Mouse (Mus musculus): ENCODE results near the gene Gng12. TPM values are rescaled to one million over a fixed set of nuclear protein-coding genes. Genes with fewer than 3 reads are reported as not detected.
"Not testable (repeated sequence)": the region's sequence is repeated elsewhere in the genome, so short reads cannot be mapped to it uniquely, and the experiment has no call there.

Gng12 gene
- 10 to 100 TPM; 68.9 to 84.2 TPM for total RNA-seq (2021)
- long read RNA-seq, experiment 1, full-length matches to known transcripts = 22 of 29 reads
- long read RNA-seq, experiment 1, partial matches to known transcripts = 0 of 29 reads
- long read RNA-seq, experiment 1, other reads (novel, unspliced or antisense) = 7 of 29 reads
- long read RNA-seq, experiment 2, full-length matches to known transcripts = 31 of 52 reads
- long read RNA-seq, experiment 2, partial matches to known transcripts = 0 of 52 reads
- long read RNA-seq, experiment 2, other reads (novel, unspliced or antisense) = 21 of 52 reads

DNA sequence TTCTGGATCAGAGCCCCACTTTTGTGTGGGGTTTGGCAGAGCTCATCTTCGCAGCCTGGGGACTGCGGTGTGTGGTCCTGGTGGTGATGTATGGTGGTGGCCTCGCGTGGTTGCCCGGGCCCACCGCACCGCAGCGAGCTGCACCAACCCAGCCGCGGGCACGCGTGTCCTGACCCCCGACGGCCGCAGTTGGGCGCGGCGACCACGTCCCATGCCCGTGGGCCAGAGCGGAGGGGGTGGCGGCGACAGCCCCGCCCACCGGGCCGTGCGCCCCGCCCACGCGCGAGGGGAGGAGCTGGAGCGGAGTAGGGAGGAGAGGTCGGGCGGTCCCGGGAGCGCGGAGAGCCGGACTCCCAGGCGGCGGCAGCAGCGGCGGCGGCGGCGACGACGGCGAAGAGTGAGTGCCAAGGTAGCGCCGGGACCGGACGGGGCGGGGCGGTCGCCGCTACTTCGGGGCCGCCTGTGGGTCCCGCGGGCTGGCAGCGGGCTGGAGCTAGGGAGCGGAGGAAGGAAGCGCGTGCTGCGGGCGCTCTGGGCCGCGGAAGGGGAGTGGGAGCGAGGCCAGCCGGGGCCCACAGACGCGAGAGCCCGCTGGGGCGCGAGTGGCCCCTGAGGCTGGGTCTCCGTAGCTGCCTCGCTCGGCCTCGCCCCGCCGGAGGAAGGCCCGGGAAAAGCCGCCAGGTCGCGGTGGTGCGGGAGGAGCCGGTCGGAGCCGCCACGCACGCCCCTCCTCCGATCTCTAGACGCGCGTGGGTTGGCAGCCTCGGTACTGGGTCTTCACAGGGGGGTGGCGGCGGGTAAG, at the start of gene Gng12:
Gene Gng12 (plus strand): TSS at position 279 of the 802 bp plus-strand sequence.
- DNase-seq (ENCODE audit: low spot score in 2 of 2) = peak; percentile 95 to 97

DNA sequence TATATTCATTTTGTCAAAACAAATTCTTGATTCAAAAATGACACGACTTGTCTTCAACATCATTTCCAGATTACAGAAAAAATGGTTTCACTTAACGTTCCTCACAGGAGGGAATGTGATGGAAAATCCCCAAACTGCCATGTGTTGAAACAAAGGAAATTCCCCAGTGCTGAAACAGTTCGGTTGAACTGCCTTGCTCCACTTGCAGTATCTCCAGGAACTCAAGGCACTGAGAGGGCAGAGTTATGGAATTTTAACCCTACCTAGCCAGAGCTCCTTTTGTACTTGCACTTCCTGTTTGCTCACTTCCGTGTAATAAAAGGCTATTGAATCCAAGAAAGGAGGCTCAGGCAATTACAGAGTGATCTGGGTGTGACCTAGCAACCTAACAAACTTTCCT, 47.3 kb upstream of the Gng12 start:
- no peak for DNase-seq (ENCODE audit: low spot score in 2 of 2)

DNA sequence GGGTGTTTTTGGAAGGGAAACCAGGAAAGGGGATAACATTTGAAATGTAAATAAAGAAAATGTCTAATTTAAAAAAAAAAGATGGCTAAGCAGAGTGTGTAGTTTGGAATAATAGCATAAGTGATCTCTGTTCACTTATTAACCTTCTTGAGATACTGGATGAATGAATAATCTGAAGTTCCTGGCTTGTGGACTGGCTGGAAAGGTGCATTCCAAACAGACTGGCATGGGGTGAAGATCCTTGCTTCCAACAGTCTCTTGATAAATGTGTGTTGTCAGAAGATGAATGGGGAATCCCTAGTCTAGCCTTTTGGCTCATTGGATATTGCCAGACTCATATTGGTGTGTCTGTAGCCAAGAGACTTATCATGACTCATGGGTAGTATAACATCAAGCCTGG, 40.0 kb upstream of the Gng12 start:
- DNase-seq (ENCODE audit: low spot score in 2 of 2) = no peak

DNA sequence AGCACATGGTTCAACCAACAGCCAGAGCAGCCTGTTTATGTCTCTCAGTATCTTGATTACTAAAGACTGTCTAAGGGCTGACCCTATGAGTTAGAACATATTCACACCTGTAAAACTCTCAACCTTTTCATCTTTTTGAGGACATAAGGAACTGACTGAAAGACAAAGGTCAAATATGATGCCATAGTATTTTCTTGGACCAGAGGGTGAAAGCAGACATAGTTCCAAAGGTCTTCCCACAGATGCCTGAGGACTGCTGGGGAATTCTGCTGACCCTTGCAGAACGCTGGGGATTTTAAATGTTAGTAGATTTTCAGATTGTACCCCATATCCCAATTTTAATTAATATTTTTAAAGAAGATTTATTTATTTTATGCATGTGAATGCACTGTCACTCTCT, 37.8 kb upstream of the Gng12 start:
- no peak for DNase-seq (ENCODE audit: low spot score in 2 of 2)

DNA sequence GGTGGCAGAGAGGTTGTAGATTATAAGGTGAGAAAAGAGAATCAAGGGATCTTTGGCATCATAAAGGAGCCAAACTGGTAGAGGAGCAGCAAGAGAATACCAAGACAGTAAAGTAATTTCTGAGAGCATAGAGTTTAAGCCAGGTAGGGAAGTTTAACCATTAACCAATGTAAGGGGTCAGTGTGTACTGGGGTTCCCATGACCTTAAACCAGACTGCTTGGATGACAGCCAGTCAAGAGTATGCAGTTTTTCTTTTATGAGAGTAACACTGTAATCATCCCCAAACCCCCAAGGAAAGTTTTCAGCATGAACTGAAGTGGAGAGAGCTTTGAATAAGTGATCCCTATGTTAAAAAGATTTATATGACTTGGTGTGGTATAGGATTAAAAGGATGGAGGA, 36.8 kb upstream of the Gng12 start:
- DNase-seq (ENCODE audit: low spot score in 2 of 2) = no peak

DNA sequence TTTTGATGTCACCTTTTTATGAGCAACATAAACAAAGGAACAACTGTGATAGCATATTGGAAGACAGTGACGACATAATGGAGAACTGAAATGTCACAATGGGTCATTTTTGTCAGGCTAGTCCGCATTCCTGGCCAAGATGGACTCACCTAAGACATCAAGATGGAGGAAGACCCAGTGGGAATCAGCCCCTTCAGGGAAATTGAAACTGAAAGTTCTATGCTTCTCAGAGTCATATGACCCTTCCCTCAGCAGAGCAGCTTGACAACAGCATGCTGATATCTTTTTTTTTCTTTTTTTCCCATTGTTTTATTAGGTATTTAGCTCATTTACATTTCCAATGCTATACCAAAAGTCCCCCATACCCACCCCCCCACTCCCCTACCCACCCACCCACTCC, 31.7 kb upstream of the Gng12 start:
- DNase-seq (ENCODE audit: low spot score in 2 of 2) = no peak

DNA sequence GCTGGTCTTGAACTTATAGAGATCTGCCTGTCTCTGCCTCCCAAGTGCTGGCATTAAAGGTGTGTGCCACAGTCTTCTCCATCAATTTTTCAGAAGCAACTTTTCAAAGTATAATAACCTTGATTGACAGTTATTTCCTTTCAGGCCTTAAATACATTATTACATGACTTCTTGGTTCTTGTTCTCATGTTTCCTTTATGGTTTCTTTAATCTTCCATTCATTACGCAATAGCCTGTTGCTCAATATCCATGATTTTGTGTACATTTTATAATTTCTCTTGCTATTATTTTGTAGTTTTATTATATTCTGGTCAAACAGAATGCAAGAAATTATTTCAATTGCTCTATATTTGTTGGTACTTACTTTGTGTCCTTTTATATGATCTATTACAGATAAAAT, 29.9 kb upstream of the Gng12 start:
- no peak for DNase-seq (ENCODE audit: low spot score in 2 of 2)

DNA sequence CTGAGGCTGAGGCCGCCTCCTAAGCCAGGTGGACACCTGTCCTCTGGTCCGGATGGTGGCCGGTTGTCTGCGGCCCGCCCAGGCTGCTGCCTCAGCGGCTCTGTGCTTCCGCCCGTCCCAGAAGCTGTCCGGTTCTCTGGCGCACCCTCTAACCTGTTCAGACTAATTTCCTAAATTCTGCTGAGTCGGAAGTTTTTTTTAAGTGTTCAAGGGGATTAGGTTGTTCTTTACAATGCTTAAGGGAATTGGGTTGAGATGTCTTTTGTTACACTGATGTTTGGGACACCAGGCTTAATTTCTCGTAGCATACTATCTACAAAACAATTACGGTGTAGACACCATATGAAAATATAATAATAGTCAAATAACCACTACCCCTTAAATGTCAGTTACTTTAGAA, 19.1 kb upstream of the Gng12 start:
- not testable (repeated sequence) for DNase-seq (ENCODE audit: low spot score in 2 of 2)

DNA sequence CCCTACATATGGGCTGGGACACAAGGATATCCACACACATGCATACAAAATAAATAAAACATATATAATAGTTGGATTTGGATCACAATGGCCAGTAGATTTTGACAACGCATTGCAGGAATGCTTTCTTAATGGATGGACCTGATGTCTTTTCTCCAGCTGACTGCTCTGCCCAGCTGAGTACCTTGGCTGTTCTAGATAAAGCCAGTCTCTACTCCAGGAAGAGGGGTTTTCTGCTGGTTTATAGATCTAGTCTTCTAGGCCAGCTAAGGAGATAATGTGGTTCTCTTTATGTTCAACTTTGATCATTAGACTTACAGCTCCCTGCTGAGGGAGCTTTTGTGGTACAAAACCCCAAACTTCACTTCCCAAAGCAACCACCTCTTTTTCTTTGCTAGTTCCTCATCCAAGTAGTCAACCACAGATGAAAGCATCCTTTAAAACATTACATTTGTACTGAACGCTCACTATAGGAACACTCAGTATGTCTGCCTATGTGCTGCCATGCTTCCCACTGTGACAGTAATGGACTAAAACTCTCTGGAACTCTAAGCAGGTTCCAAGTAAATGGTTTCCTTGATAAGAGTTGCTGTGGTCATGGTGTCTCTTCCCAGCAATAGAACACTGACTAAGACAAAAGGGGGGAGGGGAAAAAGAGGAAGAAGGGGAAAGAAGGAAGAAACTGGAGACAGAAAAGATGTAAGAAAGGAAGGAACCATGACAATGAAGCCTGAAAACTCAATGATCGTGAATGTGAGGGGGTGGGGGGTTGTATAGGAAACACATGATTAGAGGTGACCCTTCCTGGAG, 5.6 kb upstream of the Gng12 start:
- DNase-seq (ENCODE audit: low spot score in 2 of 2) = no peak

DNA sequence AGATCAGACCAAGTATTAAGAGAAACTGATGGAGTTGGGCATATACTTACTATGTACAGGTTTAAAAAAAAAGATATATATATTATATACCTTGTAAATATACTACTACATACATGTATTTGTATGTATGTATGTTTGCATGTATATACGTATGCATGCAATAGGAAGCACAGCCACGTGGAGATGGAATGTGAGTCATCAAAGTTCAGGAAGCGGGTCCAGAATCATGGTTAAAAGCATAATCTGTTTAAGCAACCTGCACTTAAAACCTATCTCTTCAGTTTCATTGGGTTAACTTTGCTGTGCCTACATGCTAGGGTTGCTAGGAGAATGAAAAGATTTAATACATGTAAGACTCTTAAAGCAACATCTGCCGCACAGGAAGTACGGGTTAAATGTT, 2.2 kb upstream of the Gng12 start:
- DNase-seq (ENCODE audit: low spot score in 2 of 2) = no peak

DNA sequence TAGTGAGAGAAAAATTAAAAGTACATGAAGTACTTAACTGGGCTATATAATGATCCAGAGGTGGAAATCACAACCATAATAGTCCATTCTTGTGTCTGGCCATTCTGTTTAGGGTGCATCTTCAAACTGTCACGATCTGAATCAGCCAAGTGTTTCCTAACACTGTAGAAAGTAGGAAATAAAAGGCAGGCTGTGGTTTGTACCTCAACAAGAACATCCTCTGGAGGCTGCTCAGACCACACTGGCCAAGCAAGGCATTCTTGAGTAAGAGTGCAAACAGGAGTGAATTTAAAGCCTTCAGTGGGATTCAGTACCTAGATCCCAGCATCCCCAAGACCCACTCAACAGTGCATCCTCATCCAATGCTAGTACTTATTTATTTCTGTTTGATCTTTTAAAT, 1.2 kb upstream of the Gng12 start:
- no peak for DNase-seq (ENCODE audit: low spot score in 2 of 2)

DNA sequence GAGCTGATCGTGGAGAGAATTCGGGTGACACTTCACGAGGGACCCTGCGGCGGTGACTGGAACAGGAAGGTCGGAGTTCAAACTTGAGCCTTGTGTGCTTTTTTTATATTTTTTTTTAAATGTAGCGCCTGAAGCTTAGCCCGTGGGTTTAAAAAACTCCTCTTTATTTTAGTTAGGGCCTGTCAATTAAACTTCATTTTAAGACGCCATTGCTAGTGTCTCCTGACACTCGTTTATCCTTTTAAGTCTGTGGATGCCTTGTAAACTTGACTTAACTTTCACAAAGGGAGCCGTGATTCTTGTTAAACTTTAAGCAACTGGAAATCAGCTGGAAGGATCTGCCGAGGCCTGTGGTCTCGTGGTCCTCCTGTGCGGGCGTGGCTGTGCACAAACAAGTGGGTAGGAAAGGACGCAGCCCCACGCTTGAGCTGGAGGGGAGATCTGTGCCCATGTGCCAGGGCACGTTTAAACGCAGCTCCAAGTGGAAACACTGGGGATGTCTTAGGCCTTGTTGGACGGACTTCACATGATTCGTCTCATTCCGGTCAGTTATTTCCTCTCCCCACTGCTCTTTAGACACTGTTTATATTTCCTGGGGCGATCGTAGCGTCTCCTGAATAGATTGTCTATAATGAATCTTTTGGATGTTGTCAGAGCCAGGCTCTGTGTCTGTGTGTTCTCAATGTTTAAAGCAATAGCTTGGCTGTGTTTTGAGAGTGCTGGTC, 886 bp downstream of the Gng12 start:
- DNase-seq (ENCODE audit: low spot score in 2 of 2) = peak; percentile 32 to 33

DNA sequence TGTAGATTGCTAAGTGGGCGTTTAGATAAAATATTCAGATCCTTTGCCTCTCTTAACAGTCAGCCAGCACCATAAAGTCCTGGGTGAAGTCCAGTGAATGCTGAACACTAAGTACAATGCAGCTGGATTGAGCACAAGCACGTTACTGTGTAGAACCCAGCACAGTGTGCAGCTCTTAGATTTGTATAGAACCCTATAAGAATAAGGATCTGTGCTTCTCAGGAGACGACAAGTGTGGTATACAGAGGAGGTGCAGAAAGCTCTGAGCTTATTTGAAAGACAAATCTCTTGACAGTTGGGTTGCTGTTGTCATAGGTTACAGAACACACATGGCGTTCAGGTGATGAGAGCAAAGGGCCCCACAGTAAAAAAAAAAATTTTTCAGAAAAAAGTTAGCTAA, 1.8 kb downstream of the Gng12 start:
- DNase-seq (ENCODE audit: low spot score in 2 of 2) = no peak

DNA sequence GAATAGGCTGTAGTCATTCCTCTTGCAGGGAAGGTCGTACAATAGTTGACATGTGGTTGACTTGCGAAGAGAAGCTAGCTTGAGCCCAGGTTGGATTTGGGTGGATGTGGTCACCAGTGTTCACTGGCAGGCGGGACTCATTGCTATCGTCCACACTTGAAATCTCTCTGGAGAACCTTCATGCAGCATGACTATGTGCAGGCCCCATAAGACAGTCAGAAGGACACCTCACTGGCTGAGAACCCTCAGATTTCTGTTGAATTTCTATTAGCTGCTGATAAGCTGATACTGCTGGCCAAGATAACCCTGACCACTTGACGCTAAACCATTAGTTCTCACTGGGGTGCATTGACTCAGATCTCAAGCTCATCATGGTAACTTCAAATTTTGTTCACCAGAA, 5.7 kb downstream of the Gng12 start:
- DNase-seq (ENCODE audit: low spot score in 2 of 2) = no peak

DNA sequence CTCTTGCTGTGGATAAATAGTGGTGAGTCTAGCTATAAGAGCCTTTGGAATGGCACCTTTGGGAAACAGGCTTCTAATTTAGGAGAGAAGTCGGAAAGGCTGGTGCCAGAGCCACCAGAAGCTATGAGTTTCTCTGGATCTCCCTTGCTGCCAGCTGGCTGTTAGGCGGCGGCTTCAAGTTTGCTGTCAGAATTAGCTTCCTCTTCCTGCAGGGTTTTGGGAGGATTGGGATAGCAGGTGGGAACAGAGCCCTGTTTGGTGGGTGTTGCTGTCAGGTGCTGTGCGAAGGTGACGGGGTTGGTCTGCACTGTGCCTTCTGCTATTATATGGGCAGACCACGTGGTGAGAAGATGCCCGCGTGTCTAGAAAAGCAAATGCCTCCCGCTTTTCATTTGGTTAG, 7.0 kb downstream of the Gng12 start:
- no peak for DNase-seq (ENCODE audit: low spot score in 2 of 2)

DNA sequence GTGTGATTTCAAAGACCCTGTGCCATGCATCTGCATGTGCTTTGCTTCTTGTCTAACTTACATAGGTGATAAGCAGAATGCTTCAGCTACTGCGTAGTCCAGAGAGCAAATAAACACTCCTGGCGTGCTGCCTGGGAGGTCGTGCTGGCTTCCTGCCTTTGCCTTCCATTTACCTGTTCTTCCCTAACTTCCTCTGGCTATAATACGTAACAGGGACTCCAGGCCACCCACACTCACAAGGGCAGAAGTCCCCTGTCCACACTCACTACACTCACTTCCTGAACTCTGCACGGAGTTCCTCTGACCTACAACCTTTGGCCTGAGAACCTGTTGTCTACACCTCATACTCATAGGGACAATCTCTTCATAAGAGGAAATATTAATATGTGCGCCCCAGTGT, 7.5 kb downstream of the Gng12 start:
- no peak for DNase-seq (ENCODE audit: low spot score in 2 of 2)

DNA sequence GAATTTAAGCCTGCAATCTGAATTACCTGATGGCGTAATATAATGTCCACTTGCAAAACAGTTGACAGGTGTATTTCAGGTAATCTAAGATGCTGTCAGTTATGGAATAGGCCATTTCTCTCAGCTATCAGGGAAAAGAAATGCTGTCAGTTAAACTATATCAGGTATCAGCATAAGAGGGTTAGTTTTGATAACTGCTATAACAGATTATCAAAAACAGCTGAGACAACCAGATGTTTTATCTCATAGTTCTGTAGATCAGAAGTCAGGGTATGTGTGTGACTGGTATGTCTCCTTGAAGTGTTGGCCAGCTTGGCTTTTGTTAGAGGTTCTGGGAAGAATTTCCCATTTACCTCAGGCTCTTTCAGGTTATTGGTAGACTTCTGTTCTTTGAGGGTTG, 10.0 kb downstream of the Gng12 start:
- no peak for DNase-seq (ENCODE audit: low spot score in 2 of 2)

DNA sequence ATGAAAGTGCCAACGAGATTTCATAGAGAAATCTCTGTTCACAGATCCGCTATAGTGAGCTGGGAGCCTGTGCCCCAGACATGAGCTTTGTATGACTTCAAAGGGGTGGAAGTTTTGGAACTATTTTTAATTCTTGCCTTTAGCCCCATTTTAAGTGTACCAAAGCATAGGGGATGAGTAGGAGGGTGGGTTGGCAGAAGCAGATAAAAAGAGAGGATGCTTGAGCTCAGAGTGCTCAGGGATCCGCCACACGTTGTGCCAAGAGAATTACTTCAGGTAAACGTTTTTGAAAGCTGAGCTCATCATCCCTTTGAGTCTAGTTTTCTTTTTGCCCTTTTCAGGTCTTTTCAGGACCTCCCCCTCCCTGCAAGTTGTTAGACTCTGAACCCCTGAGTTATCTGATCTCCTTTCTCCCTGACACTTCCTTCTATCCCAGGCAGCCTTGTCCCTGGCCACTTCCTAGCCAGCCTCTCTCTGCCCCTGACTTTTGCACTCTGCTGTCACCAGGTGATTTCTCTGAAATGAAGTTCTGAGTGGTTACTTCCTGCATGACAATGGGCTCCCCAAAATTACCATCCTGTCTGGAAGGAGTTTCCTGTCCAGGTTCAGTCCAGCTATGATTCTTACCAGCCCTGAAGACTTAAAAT, 12.3 kb downstream of the Gng12 start:
- no peak for DNase-seq (ENCODE audit: low spot score in 2 of 2)

DNA sequence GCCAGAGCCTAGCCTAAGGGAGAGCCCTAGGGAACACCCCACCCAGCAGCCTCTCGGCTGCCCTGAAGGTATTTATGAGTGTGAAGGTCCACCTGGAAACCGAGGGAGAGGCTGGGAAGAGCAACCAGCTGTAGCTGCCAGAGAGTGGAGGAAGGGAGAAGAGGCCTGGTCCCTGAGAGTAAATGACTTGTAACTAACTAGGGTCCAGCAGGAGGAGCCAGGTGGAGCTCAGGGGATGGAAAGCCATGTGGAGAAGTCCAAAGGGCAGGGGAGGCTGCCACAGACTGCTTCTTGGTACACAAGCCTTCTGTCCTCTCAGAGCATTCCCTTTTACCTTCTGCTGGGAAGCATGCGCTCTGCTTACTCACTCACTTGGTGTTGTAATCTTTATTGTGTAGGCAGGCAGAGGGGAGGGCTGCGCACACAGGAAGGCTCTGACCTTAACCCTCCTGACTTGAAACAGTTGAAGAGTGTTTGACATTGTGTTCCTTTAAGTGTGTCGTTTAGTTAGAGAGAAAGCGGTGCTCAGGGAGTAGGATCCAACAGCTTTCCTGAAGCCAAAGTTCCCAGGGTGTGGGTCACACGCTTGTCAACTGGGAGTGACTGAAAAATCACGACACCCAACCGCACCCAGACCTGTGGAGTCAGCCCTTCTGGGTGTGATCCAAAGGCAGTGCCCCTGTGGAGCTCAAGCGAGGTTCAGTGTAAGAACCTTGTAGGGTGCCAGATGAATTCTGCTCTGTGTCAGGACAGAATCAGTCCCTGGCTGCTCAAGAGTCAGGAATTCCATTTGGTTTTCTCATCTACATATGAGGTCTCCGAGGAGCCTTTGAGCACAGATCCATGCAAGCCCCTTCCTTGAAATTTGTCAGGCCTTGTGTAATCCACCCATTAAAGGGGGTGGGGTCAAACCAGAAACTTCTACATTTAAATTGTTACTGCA, 14.6 kb downstream of the Gng12 start:
- peak in 1 of 2 experiments; percentile 20 for DNase-seq (ENCODE audit: low spot score in 2 of 2)

DNA sequence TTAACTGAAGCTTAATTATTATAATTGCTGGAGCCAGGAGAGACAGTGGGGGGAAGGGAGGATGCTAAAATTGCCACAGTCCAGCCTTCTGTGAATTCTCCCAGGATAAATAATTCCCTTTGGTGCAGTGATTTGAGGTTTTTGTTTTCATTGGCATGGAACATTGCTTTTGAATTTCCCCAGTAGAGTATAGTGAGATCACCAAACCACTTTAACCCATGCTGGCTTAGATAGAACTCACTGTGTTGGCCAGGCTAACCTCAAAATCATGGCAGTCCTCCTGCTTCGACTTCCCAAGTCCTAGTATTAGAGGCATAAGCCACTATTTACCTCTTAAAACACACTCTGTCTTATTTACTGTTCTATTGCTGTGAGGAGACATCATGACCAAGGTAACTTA, 17.2 kb downstream of the Gng12 start:
- no peak for DNase-seq (ENCODE audit: low spot score in 2 of 2)

All from adrenal gland, adult 18-20 months (tissue).